16 mouse cellular contexts compared by ENCODE assay signal in genomic region chr14:32027218-32027617, GRCm38 (mm10). TPM values are rescaled to one million over a fixed set of nuclear protein-coding genes. Genes with fewer than 3 reads are reported as not detected.
"Had no signal": no experiment of that assay in that cellular context is flagged by ENCODE, and none has a peak within 500 bp of the region (broad histone marks: within the 10 kb centered on the region; RNA-seq: fewer than 3 reads in every experiment).

No protein-coding gene starts in this region.

- H3K27me3 ChIP-seq: intestine, embryonic 15.5 days; neural tube, embryonic 12.5 days had no signal

- H3K4me1 ChIP-seq: intestine, embryonic 15.5 days had no signal

- H3K4me3 ChIP-seq: intestine, embryonic 15.5 days; layer of hippocampus, adult 2 months; liver, embryonic 13.5 days; neural tube, embryonic 12.5 days had no signal

- H3K27ac ChIP-seq: intestine, embryonic 15.5 days; layer of hippocampus, adult 2 months; liver, embryonic 13.5 days; neural tube, embryonic 12.5 days had no signal

- H3K9me3 ChIP-seq: intestine, embryonic 15.5 days; liver, embryonic 13.5 days; neural tube, embryonic 12.5 days had no signal

- ATAC-seq: intestine, embryonic 15.5 days had no signal

- DNase-seq: kidney, adult 18-20 months; kidney, postnatal 14 days; layer of hippocampus, adult 9-11 months; liver, embryonic 13.5 days; lung, adult 2 months; lung, postnatal 14 days; lung, postnatal 4 days; midbrain, embryonic 14.5 days; retina, postnatal 1 day; thymus, adult 18-20 months; thymus, postnatal 36 days had no signal

- H3K36me3 ChIP-seq: intestine, embryonic 15.5 days; liver, embryonic 13.5 days; neural tube, embryonic 12.5 days had no signal

- H3K4me2 ChIP-seq: intestine, embryonic 15.5 days; liver, embryonic 13.5 days; midbrain, embryonic 11.5 days; neural tube, embryonic 12.5 days had no signal

- H3K9ac ChIP-seq: intestine, embryonic 15.5 days; liver, embryonic 13.5 days; neural tube, embryonic 12.5 days had no signal

RNA-seq across cellular contexts. Expression of gene Galnt15, which starts 1.6 kb away (rescaled TPM):
- polyA plus RNA-seq: limb, embryonic 11.5 days; liver, embryonic 13.5 days had no signal
